Mouse (Mus musculus) midbrain, embryonic 15.5 days (tissue): ENCODE results near the gene Ces1f. TPM values are rescaled to one million over a fixed set of nuclear protein-coding genes. Genes with fewer than 3 reads are reported as not detected.

Source experiments
- polyA plus RNA-seq: library from polyadenylated mRNA; unstranded; fragments of >200 nt; fragmentation: Nextera tagmentation; extraction: Ambion mirVana; gene quantifications from 2 replicates; pipeline ENCODE4 v1.2.1, GENCODE M21; 2015

Ces1f gene
- polyA plus RNA-seq, 1 experiment from 2014 or later = not detected

Other genes with a start within 250 kb of the Ces1f start
- not detected in 2 replicates for gene Ces1a, start 231.6 kb downstream of the Ces1f start, polyA plus RNA-seq
- not detected in 2 replicates for gene Ces1b, start 199.7 kb downstream of the Ces1f start, polyA plus RNA-seq
- not detected in 2 replicates for gene Ces1c, start 148.5 kb downstream of the Ces1f start, polyA plus RNA-seq
- 0.25 and 0.46 TPM in 2 replicates for gene Ces1d, start 81.9 kb downstream of the Ces1f start, polyA plus RNA-seq
- not detected in 2 replicates for gene Ces1e, start 50.1 kb downstream of the Ces1f start, polyA plus RNA-seq
- not detected in 2 replicates for gene Ces1g, start 57.6 kb upstream of the Ces1f start, polyA plus RNA-seq
- not detected in 2 replicates for gene Ces1h, start 100.0 kb upstream of the Ces1f start, polyA plus RNA-seq